Mouse (Mus musculus) R1 (cell line): ENCODE data around the gene Jmjd1c.

ENCODE experiments used
- DNase-seq: peaks from one replicate; pipeline ENCODE4 v3.0.0-alpha.2; 2018; ENCODE audit warnings: low read depth, low spot score

Jmjd1c gene

GRCm38 (mm10) chr10:67126859-67127758 is 31.2 kb downstream of the Jmjd1c start:
- DNase-seq: no peak

DNA sequence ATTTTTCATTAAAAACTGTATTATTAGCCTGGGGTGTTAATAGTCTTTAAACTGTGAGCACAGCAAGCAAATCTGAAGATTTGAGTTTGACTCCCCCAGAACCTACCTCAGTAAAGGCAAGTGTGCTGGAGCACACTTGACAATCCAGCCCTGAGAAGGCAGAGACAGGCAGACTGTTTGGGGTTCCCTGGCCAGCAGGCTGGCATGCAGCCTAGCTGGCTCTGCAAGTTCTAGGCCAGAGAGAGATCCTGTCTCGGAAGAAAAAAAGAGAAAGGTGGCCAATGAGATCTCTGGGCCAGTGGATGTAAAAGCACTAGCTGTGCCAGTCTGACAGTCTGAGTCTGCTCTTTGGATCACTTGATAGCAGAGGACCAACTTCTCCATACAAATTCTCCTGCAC is 33.6 kb downstream of the Jmjd1c start:
- no peak for DNase-seq

- DNase-seq: no peak
These were observed 35.8 kb downstream of the Jmjd1c start for GRCm38 (mm10) chr10:67131709-67132108.

GRCm38 (mm10) chr10:67134322-67134721 is 38.4 kb downstream of the Jmjd1c start:
- no peak for DNase-seq

- DNase-seq: no peak
These were observed 41.5 kb downstream of the Jmjd1c start for GRCm38 (mm10) chr10:67137437-67137836.

DNA sequence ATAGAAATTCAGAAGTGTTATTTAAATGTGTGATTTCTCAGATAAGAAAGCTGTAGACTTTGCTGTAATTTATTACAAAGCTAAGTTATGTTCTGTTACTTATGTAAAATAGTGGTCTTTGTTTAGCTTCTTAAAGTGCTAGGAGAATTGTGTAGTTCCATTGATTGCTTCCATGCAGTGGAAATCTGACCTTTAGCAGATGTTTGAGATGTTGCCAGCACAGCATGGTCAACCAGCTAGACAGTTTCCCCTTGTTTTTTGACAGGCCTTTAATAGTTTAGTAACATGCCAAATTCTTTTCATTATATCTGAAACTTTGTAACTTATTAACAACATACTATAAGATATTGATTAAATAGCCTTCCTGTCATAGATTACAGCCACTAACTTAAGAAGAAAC is 47.7 kb downstream of the Jmjd1c start:
- no peak for DNase-seq

GRCm38 (mm10) chr10:67144269-67144668 is 48.3 kb downstream of the Jmjd1c start:
- no peak for DNase-seq

GRCm38 (mm10) chr10:67145623-67146022 is 49.7 kb downstream of the Jmjd1c start:
- DNase-seq: no peak

- DNase-seq: peak; percentile 91
These were observed 55.8 kb downstream of the Jmjd1c start for GRCm38 (mm10) chr10:67151766-67152165.

GRCm38 (mm10) chr10:67154647-67155046 is 58.7 kb downstream of the Jmjd1c start:
- no peak for DNase-seq

GRCm38 (mm10) chr10:67174049-67174448 is 78.1 kb downstream of the Jmjd1c start:
- DNase-seq: no peak

- DNase-seq: no peak
These were observed 80.1 kb downstream of the Jmjd1c start for GRCm38 (mm10) chr10:67176031-67176430.

GRCm38 (mm10) chr10:67176932-67177331 is 81.0 kb downstream of the Jmjd1c start:
- DNase-seq: no peak

DNA sequence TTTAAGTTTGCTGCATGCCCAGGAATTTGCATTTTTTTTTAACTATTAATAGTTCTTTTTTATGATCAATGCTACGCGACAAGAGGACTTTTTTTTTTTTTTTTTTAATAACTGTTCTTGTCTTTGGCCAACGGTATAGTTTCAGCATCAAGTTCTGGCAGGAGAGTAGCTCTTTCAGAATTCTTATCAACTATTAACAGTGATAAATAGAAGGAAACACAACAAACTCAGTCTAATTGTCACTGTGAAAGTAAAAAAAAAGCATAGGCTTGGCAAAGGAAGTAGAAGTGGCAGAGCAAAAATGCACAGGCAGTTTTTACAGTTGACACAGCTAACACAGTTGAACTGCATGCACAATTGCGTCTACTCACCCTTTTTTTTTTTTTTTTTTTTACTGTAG is 81.5 kb downstream of the Jmjd1c start:
- no peak for DNase-seq

GRCm38 (mm10) chr10:67180021-67180420 is 84.1 kb downstream of the Jmjd1c start:
- no peak for DNase-seq

- DNase-seq: no peak
These were observed 84.9 kb downstream of the Jmjd1c start for GRCm38 (mm10) chr10:67180799-67181198.

DNA sequence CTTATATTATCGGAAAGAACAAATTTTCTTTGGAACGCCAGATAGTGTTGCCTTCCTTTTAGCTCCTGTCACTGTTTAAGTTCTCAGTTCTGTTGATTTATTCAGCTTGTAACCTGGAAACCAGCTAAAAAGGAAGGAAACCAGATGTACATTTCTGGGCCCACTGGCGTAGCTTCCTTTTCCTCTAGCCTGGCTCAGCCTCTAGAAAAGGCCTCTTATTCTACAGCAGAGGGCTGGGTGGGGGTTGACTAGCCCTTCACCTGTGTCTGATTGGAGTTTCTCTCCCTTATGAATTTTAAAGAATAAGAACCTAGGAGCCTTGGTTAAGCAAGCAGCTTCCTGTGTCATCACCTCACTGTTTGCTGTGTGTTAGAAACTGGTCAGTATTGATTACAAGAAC is 86.7 kb downstream of the Jmjd1c start:
- no peak for DNase-seq

DNA sequence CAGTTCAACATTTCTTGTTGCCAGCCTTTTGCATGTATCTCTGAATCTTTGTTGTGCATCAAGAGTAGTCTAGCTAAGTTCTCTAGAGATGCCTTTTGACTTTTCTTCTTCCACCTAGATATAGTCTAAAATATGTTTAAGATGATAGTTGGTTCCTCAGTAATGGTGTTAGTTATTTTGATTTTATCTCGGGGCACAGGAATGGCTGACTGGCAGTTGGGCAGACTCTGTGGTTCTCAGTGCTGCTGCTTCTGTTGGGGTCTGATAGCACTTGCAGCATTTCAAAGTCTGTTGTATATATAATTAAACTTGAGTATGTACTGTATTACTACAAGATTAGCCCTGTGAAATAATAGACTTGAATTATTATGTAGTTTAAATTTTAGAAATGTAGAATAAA is 87.2 kb downstream of the Jmjd1c start:
- no peak for DNase-seq

- DNase-seq: no peak
These were observed 88.6 kb downstream of the Jmjd1c start for GRCm38 (mm10) chr10:67184441-67185070.

DNA sequence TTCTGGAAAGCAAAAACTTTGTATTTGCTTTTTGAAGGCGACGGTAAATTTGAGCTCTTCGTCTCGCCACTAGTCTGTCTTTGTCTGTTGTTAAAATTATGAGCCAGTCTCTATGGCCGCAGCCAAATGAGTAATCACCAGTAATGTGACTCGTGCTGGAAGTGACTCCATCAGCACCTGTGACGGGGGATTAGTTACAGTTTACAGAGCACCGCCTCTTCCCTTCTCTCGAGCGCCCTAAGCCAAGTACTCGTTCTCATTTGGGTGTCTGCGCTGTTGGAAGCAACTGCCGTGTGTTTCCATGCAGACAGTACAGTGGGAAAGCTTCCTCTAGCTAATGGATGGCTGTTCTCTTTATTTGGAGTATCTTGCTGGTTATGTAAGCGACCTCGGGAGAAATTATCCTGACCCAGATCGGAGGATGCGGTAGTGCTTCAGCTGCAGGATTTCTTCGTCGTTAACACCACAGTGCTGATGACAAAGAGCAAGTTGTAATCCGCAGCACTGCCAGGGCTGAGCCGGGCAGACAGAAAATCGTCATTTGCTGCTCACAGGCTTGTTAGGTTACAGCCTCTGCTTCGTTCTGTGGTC is 89.7 kb downstream of the Jmjd1c start:
- peak; percentile 76 for DNase-seq

GRCm38 (mm10) chr10:67186489-67186888 is 90.6 kb downstream of the Jmjd1c start:
- no peak for DNase-seq

GRCm38 (mm10) chr10:67187001-67187453 is 91.1 kb downstream of the Jmjd1c start:
- peak; percentile 62 for DNase-seq

GRCm38 (mm10) chr10:67187952-67188351 is 92.0 kb downstream of the Jmjd1c start:
- peak; percentile 31 for DNase-seq
